In the genomic region with DNA sequence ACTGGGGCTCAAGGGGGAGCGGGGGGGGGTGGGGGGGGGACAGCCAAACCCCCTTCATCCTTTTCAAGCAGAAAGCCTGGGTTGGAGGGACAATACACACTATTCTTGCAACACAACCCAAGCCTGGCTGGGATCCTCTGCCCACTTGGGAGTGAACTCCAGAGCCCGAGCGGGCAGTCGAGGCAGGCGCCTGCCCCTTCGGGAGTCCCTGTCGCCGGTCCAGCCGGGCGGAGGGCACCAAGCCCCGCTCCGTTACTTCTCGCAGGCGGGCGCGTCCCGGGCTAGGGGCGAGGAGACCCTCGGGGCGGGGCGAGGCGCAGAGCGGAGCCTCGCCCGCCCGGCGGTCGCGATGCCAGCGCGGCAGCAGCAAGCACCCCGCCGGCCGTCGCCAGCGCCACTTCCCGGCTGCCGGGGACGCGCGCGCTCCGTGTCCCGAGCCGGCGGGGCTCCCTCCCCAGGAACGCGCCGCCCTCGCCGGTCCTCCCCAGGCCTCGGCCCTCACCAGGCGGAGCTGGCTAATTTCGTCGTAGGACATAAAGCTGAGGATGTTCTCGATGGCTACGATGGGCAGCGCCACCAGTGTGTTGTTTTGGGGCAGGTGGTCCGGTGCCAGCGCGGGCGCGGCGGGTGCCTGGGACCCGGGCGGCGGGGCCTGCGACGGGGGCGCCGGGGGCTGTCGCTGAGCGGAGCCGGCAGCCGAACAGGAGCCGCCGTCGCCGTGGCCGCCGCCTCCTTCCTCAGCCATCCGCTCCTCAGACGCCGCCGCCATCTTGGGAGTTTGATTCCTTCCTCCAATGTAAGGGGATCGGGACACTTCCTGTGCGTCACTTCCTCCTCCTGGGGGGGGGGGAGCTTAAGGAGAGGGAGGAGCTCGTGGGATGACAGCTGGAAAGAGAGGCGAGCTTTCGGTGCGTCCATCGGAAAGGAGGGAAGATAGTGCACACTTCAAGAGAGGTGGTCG, we compare ENCODE assay signal across 8 mouse cellular contexts. TPM values are rescaled to one million over a fixed set of nuclear protein-coding genes. Genes with fewer than 3 reads are reported as not detected.
DNase-seq lines count a peak whose midpoint lies in the region; ATAC-seq and TF ChIP-seq lines count a peak whose summit lies in the region.

Fbxo28 (minus strand) TSS at position 809 of the 961 bp plus-strand sequence.

- peaks cover 38% of the 10 kb centered on the region for H3K79me2 ChIP-seq in CH12.LX (replicated peaks; ENCODE audit: control insufficient read depth, extremely low read depth, insufficient read depth, poor library complexity, severe bottlenecking)

- peak within 1 kb of the TSS; percentile 97 for H3K4me2 ChIP-seq in CH12.LX (ENCODE audit: insufficient read depth, low read depth, poor library complexity, severe bottlenecking)
- H3K4me2 ChIP-seq in forebrain, embryonic 12.5 days: peak within 1 kb of the TSS; percentile 93
- H3K4me2 ChIP-seq in heart, postnatal 0 days (ENCODE audit: low read depth, low read length): peak within 1 kb of the TSS; percentile 100
- peak within 1 kb of the TSS; percentile 85 for H3K4me2 ChIP-seq in liver, embryonic 16.5 days (ENCODE audit: low read depth, low read length)
- H3K4me2 ChIP-seq in neural tube, embryonic 13.5 days: peak within 1 kb of the TSS; percentile 76

- no peaks in the 10 kb centered on the region for H3K9me3 ChIP-seq in CH12.LX (replicated peaks; ENCODE audit: low read length)
- H3K9me3 ChIP-seq in forebrain, embryonic 12.5 days: no peaks in the 10 kb centered on the region
- no peaks in the 10 kb centered on the region for H3K9me3 ChIP-seq in heart, postnatal 0 days (replicated peaks; ENCODE audit: control insufficient read depth, low read length)
- H3K9me3 ChIP-seq in liver, embryonic 16.5 days (replicated peaks; ENCODE audit: control insufficient read depth, low read length): no peaks in the 10 kb centered on the region
- H3K9me3 ChIP-seq in neural tube, embryonic 13.5 days: no peaks in the 10 kb centered on the region

- TF ChIP-seq CTCF in CH12.LX (conservative IDR thresholded peaks at IDR 0.05 in 1 of 2, IDR thresholded peaks at IDR 0.05 in 1 of 2; ENCODE audit: low read depth in 2 of 2, low read length in 2 of 2): no peak
- TF ChIP-seq CTCF in heart, postnatal 0 days (IDR thresholded peaks at IDR 0.05; ENCODE audit: low read depth): no peak
- no peak for TF ChIP-seq CTCF in testis, adult 2 months (IDR thresholded peaks at IDR 0.05; ENCODE audit: control insufficient read depth, insufficient read depth, insufficient replicate concordance, low read depth, low read length)

- peak within 1 kb of the TSS; percentile 86 to 99 (median 99) for H3K4me3 ChIP-seq in CH12.LX (replicated peaks in 1 of 3; ENCODE audit: low read depth in 2 of 3, low read length in 2 of 3, poor library complexity in 1 of 3)
- peak within 1 kb of the TSS; percentile 98 for H3K4me3 ChIP-seq in forebrain, embryonic 12.5 days (replicated peaks)
- peak within 1 kb of the TSS; percentile 100 for H3K4me3 ChIP-seq in heart, postnatal 0 days (ENCODE audit: low read depth, low read length)
- peak within 1 kb of the TSS; percentile 98 for H3K4me3 ChIP-seq in liver, embryonic 16.5 days (ENCODE audit: low read depth, low read length)
- H3K4me3 ChIP-seq in neural tube, embryonic 13.5 days: peak within 1 kb of the TSS; percentile 100
- peak within 1 kb of the TSS; percentile 97 for H3K4me3 ChIP-seq in testis, adult 2 months (ENCODE audit: control insufficient read depth, low read depth, low read length)

- H3K4me1 ChIP-seq in CH12.LX (ENCODE audit: control insufficient read depth in 1 of 2, insufficient read depth in 2 of 2): peaks cover 3 to 31% of the 10 kb centered on the region in 2 experiments; a peak in 3 of 4 replicates
- H3K4me1 ChIP-seq in forebrain, embryonic 12.5 days: peaks cover 33% of the 10 kb centered on the region
- H3K4me1 ChIP-seq in heart, postnatal 0 days (ENCODE audit: control insufficient read depth, insufficient read depth): peaks cover 13% of the 10 kb centered on the region; the same call in 1 of the 2 replicates
- peaks cover 12% of the 10 kb centered on the region for H3K4me1 ChIP-seq in liver, embryonic 16.5 days (ENCODE audit: control insufficient read depth, low read depth, low read length)
- H3K4me1 ChIP-seq in neural tube, embryonic 13.5 days (replicated peaks): peaks cover 42% of the 10 kb centered on the region
- no peaks in the 10 kb centered on the region for H3K4me1 ChIP-seq in testis, adult 2 months (ENCODE audit: control insufficient read depth, insufficient read depth, low read length)

- TF ChIP-seq RAD21 in CH12.LX (IDR thresholded peaks at IDR 0.05; ENCODE audit: low read depth, low read length): no peak

- peak within 1 kb of the TSS; percentile 43; the same call in 1 of the 2 replicates for H3K27ac ChIP-seq in CH12.LX (ENCODE audit: insufficient read depth, low read depth)
- peak within 1 kb of the TSS; percentile 85 for H3K27ac ChIP-seq in forebrain, embryonic 12.5 days
- peak within 1 kb of the TSS; percentile 93 for H3K27ac ChIP-seq in heart, postnatal 0 days (ENCODE audit: low read depth)
- peak within 1 kb of the TSS; percentile 80 for H3K27ac ChIP-seq in liver, embryonic 16.5 days (ENCODE audit: low read length)
- H3K27ac ChIP-seq in neural tube, embryonic 13.5 days (replicated peaks): peak within 1 kb of the TSS; percentile 92
- H3K27ac ChIP-seq in testis, adult 2 months (ENCODE audit: control insufficient read depth, insufficient read depth, low read depth, low read length): peak within 1 kb of the TSS; percentile 68

- peak; percentile 97 for ATAC-seq in forebrain, embryonic 12.5 days (ENCODE audit: low FRiP score)
- peak; percentile 96 for ATAC-seq in heart, postnatal 0 days (ENCODE audit: insufficient read depth, low read depth)
- ATAC-seq in liver, embryonic 16.5 days (ENCODE audit: low read depth): peak; percentile 97
- ATAC-seq in neural tube, embryonic 13.5 days (ENCODE audit: low read depth): peak; percentile 97

- peaks cover 0 to 16% of the 10 kb centered on the region in 2 experiments for H3K36me3 ChIP-seq in CH12.LX (replicated peaks in 1 of 2; ENCODE audit: control insufficient read depth in 1 of 2, insufficient read depth in 1 of 2, low read length in 1 of 2)
- H3K36me3 ChIP-seq in forebrain, embryonic 12.5 days (replicated peaks): peaks cover 6% of the 10 kb centered on the region
- H3K36me3 ChIP-seq in heart, postnatal 0 days (replicated peaks; ENCODE audit: control insufficient read depth, insufficient read depth, low read length): no peaks in the 10 kb centered on the region
- no peaks in the 10 kb centered on the region for H3K36me3 ChIP-seq in liver, embryonic 16.5 days (ENCODE audit: control insufficient read depth, insufficient read depth)
- peaks cover 5% of the 10 kb centered on the region; the same call in 1 of the 2 replicates for H3K36me3 ChIP-seq in neural tube, embryonic 13.5 days
- no peaks in the 10 kb centered on the region; the same call in 1 of the 2 replicates for H3K36me3 ChIP-seq in testis, adult 2 months (ENCODE audit: control insufficient read depth, insufficient read depth, low read length)

- peak; percentile 84 for TF ChIP-seq POLR2A in CH12.LX (IDR thresholded peaks at IDR 0.05; ENCODE audit: low read depth, low read length)
- peak; percentile 83 for TF ChIP-seq POLR2A in testis, adult 2 months (IDR thresholded peaks at IDR 0.05; ENCODE audit: control insufficient read depth, low read depth, low read length)

- H3K27me3 ChIP-seq in CH12.LX (replicated peaks): no peaks in the 10 kb centered on the region
- H3K27me3 ChIP-seq in forebrain, embryonic 12.5 days: no peaks in the 10 kb centered on the region
- H3K27me3 ChIP-seq in heart, postnatal 0 days (ENCODE audit: control insufficient read depth, insufficient read depth, low read length): no peaks in the 10 kb centered on the region
- no peaks in the 10 kb centered on the region for H3K27me3 ChIP-seq in liver, embryonic 16.5 days (ENCODE audit: control insufficient read depth, insufficient read depth, low read depth, low read length)
- H3K27me3 ChIP-seq in neural tube, embryonic 13.5 days: no peaks in the 10 kb centered on the region
- no peaks in the 10 kb centered on the region for H3K27me3 ChIP-seq in testis, adult 2 months (ENCODE audit: control insufficient read depth, insufficient read depth, low read length)

- dilution Hi-C loops in CH12.LX (cut with MboI; ENCODE audit: extremely low pct_ligation_motif_present, extremely low pct_unique_long_range_greater_than_20kb, low sequenced_read_pairs): no loop called here

- peak within 1 kb of the TSS; percentile 90 for H3K9ac ChIP-seq in CH12.LX (ENCODE audit: insufficient read depth, low read depth)
- H3K9ac ChIP-seq in forebrain, embryonic 12.5 days: peak within 1 kb of the TSS; percentile 98
- peak within 1 kb of the TSS; percentile 98 for H3K9ac ChIP-seq in heart, postnatal 0 days (replicated peaks; ENCODE audit: low read depth, low read length)
- H3K9ac ChIP-seq in liver, embryonic 16.5 days (ENCODE audit: low read depth, low read length): peak within 1 kb of the TSS; percentile 98
- H3K9ac ChIP-seq in neural tube, embryonic 13.5 days: peak within 1 kb of the TSS; percentile 99

- DNase-seq in CH12.LX (ENCODE audit: extremely low read depth): peak; percentile 89
- peak; percentile 75 for DNase-seq in c-Kit-positive CD71-positive TER-119-negative erythroid progenitor cells, embryonic 14.5 days (ENCODE audit: low read depth)
- peak; percentile 96 for DNase-seq in heart, postnatal 0 days (ENCODE audit: low spot score)
- peak; percentile 90 to 93 for DNase-seq in kidney, postnatal 4 days

- WGBS in forebrain, embryonic 12.5 days: under 1% methylated on average over 92 of the region's 93 CpGs
- WGBS in heart, postnatal 0 days: under 1% methylated on average over 90 of the region's 93 CpGs
- under 1% methylated on average over 93 of the region's 93 CpGs for WGBS in liver, embryonic 16.5 days (ENCODE audit: insufficient replicate concordance)
- under 1% methylated on average over 93 of the region's 93 CpGs for WGBS in neural tube, embryonic 13.5 days

- in situ Hi-C loops in CH12.LX (cut with MboI; ENCODE audit: low pct_ligation_motif_present, low pct_unique_long_range_greater_than_20kb, low sequenced_read_pairs): loop anchor here (25.0 kb wide), 1 partner anchor 204 kb away; no protein-coding TSS in a partner anchor

- TF ChIP-seq EP300 in CH12.LX (IDR thresholded peaks at IDR 0.05; ENCODE audit: low read length): no peak
- TF ChIP-seq EP300 in heart, postnatal 0 days (IDR thresholded peaks at IDR 0.05; ENCODE audit: low read depth): no peak

RNA-seq across cellular contexts. Expression of gene Fbxo28, which starts in this region (rescaled TPM):
- total RNA-seq in CH12.LX (2012; rRNA removed) (12.6 and 14.2 TPM in 2 replicates), CH12.LX (2014; rRNA removed) (12.7 and 13.3 TPM in 2 replicates)
- polyA plus RNA-seq in CH12.LX (2012; ENCODE audit: insufficient read length, low read depth): 11.9 and 16.9 TPM in 2 replicates
- 31.6 and 34.5 TPM in 2 replicates for polyA plus RNA-seq in forebrain, embryonic 12.5 days (2016; fragmentation: Nextera tagmentation; extraction: Ambion mirVana)
- total RNA-seq in heart, postnatal 0 days (2014; rRNA removed; ENCODE audit: low replicate concordance): 12.2 and 27.9 TPM in 2 replicates
- 7.2 and 7.7 TPM in 2 replicates for polyA plus RNA-seq in heart, postnatal 0 days (2015; fragmentation: Nextera tagmentation; extraction: Ambion mirVana)
- polyA plus RNA-seq in liver, embryonic 16.5 days (2015; fragmentation: Nextera tagmentation; extraction: Ambion mirVana): 4.1 and 5.1 TPM in 2 replicates
- 27.2 and 28.1 TPM in 2 replicates for polyA plus RNA-seq in neural tube, embryonic 13.5 days (2015; fragmentation: Nextera tagmentation; extraction: Ambion mirVana)
- polyA plus RNA-seq in testis, adult 2 months (2012; rRNA removed): 6.8 and 7.9 TPM in 2 replicates

Comparison
In these comparisons a context has a peak if more than half of its experiments do, and no peak if none do; other contexts are left out.
1. Peak in every context shown above with its lines: DNase-seq, ATAC-seq, H3K4me3 ChIP-seq and H3K27ac ChIP-seq.
2. H3K27ac ChIP-seq: peak in every context shown above with its lines; median percentile 93 in heart, postnatal 0 days; 92 in neural tube, embryonic 13.5 days; 85 in forebrain, embryonic 12.5 days; 80 in liver, embryonic 16.5 days; 68 in testis, adult 2 months; 43 in CH12.LX.